Mouse (Mus musculus) MEL (cell line): ENCODE data around the gene Tnnc1.

Source experiments
- CTCF ChIP-seq, 3 experiments: IDR thresholded peaks in 2 of 3; conservative IDR thresholded peaks in 1 of 3; 2 replicates each; pipeline ENCODE4 v1.5.1; 2011 to 2012; ENCODE audit warnings: low read length in 3 of 3, low read depth in 2 of 3, mild to moderate bottlenecking in 2 of 3, improper control_type of control experiment in 1 of 3, inconsistent platforms in 1 of 3, mixed read lengths in 1 of 3, moderate library complexity in 1 of 3; ENCODE audit not compliant: control insufficient read depth in 1 of 3, insufficient read depth in 1 of 3, poor library complexity in 1 of 3, severe bottlenecking in 1 of 3
- EP300 ChIP-seq, 2 experiments: IDR thresholded peaks; 2 replicates each; pipeline ENCODE4 v1.6.1; 2011; ENCODE audit warnings: improper control_type of control experiment in 2 of 2, low read length in 2 of 2, low read depth in 1 of 2, mild to moderate bottlenecking in 1 of 2
- GATA1 ChIP-seq: IDR thresholded peaks from 2 replicates; pipeline ENCODE4 v1.6.1; 2011; ENCODE audit warnings: low read depth, low read length, improper control_type of control experiment
- HCFC1 ChIP-seq: IDR thresholded peaks from 2 replicates; pipeline ENCODE4 v1.6.1; 2012; ENCODE audit warnings: low read depth, mild to moderate bottlenecking, inconsistent platforms, low read length, improper control_type of control experiment, moderate library complexity
- JUND ChIP-seq: IDR thresholded peaks from 2 replicates; pipeline ENCODE4 v1.6.1; 2011; ENCODE audit warnings: low read depth, mild to moderate bottlenecking, improper control_type of control experiment, low read length
- MAFK ChIP-seq: IDR thresholded peaks from 2 replicates; pipeline ENCODE4 v1.6.1; 2011; ENCODE audit warnings: low read depth, mild to moderate bottlenecking, low read length, improper control_type of control experiment, borderline replicate concordance
- MAZ ChIP-seq: IDR thresholded peaks from 2 replicates; pipeline ENCODE4 v1.6.1; 2012; ENCODE audit warnings: low read depth, mild to moderate bottlenecking, inconsistent platforms, low read length, improper control_type of control experiment
- POLR2AphosphoS5 ChIP-seq: IDR thresholded peaks from 2 replicates; pipeline ENCODE4 v1.6.1; 2012; ENCODE audit warnings: low read depth, borderline replicate concordance, mild to moderate bottlenecking, inconsistent platforms, low read length, moderate library complexity, mixed read lengths
- UBTF ChIP-seq: IDR thresholded peaks from 2 replicates; pipeline ENCODE4 v1.6.1; 2012; ENCODE audit warnings: low read depth, mild to moderate bottlenecking, inconsistent platforms, low read length, improper control_type of control experiment, moderate library complexity, borderline replicate concordance; ENCODE audit not compliant: insufficient read depth

GRCm38 (mm10) chr14:31207070-31207830 lies 862 bp upstream of the Tnnc1 start:
- no peak for TF ChIP-seq MAZ
- TF ChIP-seq JUND = no peak
- TF ChIP-seq CTCF (IDR thresholded peaks at IDR 0.05 in 2 of 3, conservative IDR thresholded peaks at IDR 0.05 in 1 of 3; ENCODE audit: control insufficient read depth in 1 of 3, insufficient read depth in 1 of 3, low read depth in 2 of 3, low read length in 3 of 3, poor library complexity in 1 of 3, severe bottlenecking in 1 of 3) = no peak
- TF ChIP-seq GATA1 = no peak
- TF ChIP-seq UBTF = no peak
- no peak for TF ChIP-seq MAFK
- TF ChIP-seq POLR2AphosphoS5 = no peak
- no peak for TF ChIP-seq EP300 (IDR thresholded peaks at IDR 0.05; ENCODE audit: low read depth in 1 of 2, low read length in 2 of 2)
- no peak for TF ChIP-seq HCFC1
